Mouse (Mus musculus): ENCODE results near the gene Gpc6.

Gene Gpc6

DNA sequence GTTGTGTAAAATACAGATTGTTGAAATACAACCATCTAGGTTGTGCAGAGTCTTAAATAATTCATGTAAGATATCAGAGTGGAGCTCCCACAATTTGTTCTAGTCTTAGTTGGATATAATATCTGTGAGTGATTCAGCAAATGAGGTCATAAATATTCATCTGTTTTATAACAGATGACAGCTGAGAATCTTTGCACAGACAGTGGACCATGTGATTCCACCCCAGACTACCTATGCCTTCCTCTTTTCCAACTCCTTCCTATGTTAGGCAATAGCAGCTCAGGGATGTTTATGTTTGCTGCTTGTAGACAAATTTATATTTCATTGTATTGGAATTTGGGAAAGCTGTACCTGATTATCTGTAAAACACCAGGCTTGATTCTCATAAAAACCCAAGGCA lies 32.0 kb downstream of the Gpc6 start:
- no peak for DNase-seq

DNA sequence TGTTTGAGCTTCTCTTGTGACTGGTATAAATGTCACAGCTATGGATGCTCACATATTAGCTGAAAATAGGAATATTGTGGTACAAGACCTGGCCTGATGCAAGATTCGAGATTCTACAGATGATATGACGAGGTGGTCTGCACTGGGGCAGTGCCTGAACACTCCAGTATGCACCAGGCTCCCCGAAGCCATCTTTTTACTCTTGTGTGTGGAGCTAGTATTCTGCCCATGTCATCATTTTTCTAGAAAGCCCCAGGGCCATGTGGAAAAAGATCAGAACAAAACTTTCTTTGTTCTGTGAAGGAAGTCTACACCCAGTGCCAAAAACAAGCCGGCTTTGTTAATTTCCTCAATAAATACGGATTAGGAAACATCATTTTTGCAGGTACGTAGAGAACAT lies 39.7 kb downstream of the Gpc6 start:
- no peak for DNase-seq

DNA sequence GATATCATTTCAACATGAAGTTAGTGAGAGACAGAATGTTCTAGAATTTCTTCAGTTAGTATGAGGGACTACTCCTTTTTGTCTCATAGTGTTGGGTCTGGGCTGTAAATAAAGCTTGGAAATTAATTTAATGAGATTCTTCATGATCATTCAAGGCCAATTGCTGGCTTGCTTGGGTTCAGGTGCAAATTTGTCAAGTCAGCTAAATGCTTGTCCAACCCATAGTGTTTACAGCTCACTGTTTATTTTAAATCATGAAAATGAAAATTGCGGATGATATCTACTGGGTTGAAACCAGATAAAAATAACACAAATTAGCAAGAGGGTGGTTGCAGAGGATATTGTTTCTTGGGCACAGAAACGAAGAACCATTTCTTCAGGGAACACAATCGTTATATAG lies 49.6 kb downstream of the Gpc6 start:
- no peak for DNase-seq

DNA sequence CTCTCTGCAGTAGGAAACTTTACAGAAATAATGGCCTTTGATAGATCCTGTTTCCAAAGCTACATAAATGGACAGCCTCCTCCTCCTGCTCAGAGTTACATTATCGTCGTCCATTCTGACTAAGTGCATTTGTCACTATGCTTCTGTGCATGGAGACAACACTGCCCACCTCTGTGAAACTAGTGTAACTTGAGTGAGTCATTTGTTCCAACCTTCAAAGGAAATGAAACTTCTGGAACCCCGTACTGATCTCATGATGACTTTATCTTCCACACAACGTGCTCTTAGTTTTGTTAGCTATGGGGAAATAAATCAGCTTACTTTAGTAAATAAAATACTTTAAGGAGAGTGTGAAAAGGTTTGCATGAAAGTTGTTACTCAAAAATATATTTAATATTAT lies 50.1 kb downstream of the Gpc6 start:
- no peak for DNase-seq

DNA sequence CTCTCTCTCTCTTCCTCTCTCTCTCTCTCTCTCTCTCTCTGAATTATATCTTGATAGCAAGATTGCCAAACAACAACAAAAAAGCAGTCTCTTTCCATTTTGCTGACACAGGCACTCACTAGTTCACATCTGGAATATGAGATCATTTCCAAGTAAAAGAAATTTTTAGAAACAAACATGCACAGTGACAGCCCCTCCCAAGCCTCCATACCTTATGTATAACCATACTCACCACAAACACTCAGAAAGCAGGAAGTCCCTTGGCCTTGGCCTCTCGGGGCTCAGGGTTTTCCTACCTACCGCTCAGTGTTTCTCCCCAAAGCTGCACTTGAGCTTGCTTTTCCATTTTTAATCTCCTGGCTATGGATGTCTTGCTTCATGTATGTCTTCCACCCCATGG lies 52.1 kb downstream of the Gpc6 start:
- DNase-seq, result no peak

DNA sequence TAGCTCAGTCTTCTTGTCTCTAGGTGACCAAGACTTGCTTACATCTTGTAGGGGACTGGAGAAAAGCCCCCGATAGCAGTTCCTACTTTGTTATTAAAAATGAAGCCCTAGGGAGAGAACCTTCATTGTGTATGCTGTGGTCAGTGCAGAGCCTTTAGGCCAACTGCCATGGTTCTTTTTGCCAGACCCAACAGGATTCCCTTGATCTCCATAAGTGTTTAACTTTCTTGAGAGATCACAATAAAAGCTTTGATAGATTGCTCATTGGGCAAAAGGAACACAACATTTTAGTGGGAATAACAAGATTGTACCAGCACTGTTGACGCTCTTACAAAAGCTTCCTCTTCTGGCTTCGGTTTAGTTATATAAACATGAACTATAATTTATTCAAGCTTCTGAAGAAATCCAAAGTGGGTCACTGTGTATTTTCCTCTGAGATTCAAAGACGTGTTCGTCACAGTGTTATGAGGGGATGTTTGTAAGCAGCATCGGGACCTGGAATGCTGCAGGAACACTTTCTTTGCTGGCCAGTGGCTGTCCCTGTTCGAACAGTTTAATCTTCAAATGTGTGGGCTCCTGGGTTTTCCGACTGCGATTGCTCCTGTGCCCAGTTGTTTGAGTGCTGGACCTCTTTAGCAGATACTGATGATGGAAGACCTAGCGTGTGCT lies 54.7 kb downstream of the Gpc6 start:
- DNase-seq, result no peak

DNA sequence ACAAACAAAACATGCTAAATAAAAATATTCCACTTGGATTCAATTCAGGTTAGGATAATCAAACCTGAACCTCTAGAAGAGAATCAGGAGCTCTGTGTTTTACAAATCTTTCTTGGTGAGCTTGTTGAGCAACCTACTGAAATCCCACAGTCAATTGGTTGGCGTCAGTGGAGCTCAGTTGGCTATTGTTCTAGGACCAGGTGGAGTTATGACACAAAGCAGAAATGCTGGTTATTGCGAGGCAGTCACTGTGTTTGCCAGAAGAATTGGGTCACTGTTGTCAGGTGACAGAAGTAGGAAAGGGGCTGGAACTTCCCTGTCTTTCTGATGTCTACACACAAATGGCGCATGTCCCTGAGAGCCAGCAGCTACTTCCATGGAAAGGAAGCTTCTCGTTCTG lies 56.6 kb downstream of the Gpc6 start:
- no peak for DNase-seq

DNA sequence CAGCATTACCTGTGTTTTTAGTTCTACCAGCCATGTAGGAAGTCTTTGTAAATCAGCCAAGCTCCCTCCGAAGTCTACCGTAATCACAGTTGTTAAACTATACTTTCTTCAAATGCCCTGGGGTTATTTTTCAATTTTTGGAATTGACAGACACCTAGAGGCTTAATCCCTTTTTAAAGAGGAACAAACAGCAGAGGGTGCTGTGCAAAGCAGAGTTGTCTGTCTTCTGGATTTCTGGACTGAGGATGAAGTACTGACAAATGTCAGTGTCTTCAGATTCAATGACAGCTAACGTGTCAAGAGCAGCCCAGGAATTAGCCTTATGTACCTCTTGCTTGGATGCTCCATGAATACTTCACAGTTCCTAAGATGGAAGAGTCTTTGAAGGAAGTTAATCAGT lies 62.2 kb downstream of the Gpc6 start:
- no peak for DNase-seq

DNA sequence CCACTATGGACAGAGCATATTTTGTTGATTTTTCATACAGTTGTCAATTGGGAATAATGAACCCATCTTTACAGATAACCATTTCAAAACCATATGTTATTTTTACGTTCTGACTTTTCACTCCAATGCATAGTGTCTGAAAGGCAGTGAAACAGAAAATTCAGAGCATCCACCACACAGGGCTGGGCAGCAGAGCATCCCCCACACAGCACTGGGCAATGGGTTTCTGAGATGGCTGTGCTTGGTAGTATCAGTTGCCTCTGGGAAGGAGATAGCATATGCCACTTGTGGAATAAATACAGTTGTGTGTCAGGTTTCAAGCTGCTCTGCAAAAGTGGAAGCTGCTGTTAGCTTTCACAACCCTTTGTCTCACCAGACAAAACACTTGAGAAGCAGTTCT lies 75.3 kb downstream of the Gpc6 start:
- DNase-seq, result no peak

DNA sequence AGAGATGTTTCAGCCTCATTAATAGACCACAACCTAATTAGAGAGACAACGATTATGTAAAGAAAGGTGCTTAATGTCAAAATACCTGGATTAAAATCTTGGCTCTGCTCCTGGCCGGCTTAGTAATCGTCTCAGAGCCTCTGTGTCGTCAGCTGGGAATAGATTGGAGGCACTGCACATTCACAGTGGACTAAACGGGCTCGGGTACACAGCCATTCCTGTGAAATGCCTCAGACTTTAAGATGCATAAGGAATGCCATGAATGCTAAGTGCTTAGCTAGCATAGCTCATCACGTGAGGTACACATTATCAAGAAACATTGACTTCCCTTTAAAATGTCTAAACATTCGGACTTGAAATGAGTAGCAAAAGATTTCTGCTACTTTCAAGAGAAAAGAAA lies 77.2 kb downstream of the Gpc6 start:
- DNase-seq, result no peak

DNA sequence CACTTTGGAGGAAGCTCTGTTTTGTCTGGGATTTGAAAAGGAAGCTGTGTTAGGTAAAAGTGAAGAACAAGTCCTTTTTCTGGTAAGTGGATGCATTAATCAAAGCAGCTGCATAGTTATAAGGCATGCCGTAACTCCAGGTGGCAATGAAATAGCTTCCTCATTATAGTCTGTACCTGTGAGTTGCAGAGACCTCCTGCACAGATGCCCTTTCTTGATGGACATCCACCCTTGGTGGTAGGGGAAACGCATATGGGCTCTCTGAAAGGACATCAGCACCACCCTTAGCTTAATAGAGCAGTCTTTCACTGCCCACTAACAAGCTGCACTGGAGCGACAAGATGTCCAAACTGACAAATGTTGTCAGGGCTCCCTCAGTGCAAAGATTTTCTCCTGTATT lies 83.7 kb downstream of the Gpc6 start:
- peak; percentile 55 for DNase-seq

DNA sequence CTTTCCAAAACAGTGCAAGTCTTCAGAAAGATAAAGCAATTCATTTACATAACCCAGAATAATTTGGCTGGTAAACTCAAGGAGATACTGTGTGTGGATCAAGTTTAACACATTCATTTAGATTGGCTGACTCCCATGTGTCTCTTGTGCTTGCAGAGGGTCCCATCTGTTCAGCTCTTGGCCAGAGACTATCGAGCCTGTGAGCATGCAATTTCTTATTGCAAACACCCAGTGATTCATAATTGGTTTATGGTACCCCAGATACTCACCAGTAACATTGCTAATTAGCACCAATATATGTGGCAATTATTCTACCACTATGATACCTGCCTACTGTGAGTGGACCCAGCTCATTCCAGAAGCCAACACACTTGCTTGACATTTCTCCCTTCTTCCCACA lies 87.9 kb downstream of the Gpc6 start:
- DNase-seq, result peak; percentile 41

DNA sequence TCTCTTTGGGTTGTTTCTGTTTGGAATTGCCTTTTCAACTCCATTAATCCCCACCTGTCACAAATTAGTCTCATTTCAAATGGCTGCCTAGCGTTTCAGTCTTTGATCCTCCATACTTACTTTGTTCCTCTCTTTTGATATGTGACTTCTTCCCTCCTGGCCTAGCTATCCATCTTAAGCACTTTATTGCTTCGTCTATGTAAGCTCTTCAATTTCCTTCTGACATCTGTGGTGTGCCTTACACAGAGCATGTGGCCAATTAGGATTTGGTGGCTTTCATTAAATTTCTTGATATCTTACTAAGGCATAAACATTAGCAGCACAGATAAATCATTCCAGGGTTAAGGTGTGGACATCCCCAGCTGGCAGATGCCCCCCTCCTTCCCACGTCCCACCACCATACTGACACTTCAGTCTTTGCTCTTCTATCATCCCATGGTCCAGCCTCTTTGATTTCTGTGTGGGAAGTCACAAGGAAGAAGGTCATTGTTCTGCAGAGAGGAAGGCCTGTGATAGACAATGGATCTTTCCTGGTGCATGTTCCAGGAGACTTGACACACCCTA lies 88.5 kb downstream of the Gpc6 start:
- DNase-seq, result peak; percentile 13

DNA sequence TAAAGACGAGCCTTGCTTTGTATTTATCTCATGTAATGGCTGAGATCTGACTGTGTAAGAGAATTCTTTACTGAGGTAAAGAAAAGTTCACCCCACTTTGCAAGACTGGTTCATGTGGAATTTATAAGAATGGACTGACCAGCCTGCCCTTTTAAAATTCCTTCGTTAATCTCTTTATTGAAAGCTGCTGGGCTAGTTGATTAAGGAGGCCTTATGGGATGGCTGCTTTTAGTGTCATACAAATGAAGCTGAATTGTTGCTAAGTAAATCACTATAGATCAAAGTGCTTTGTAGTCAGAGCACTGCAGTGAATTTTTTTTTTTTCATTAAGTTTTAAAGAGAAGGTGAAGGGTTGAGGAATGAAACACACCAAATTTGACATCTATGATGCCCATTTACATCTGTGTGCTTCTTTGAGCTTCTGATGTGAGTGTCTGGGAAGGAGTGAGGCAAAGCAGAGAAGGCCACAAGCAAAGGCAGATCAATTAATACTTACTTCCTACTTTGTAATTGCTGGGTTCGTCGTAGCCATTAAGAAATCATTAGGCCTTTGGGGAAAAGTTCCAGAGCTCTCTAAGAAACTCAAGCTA lies 90.3 kb downstream of the Gpc6 start:
- DNase-seq, result peak; percentile 16

DNA sequence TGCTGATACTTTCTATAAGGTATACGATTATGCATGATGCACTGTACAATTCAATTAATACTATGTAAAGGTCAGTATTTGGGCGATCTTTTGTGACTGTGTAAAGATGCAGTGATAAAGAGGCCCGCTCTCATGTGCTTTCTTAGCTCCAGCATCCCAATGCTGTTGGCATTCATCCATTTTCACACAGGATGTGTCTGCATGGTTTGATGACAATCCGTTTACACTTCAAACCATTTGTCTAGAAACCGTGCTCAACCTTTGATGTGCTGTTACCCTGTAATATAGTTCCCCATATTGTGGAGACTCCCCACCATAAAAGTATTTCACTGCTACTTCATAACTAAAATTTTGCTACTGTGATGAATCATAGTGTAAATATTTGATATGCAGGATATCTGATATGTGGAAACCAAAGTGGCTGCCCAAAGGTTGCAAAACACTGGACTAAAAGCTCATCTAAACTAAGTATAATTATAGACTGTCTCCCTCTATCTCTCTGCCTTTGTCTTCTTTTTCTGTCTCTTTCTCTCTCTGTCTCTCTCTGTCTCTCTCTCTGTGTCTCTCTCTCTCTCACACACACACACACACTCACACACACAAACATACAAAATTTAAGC lies 97.2 kb downstream of the Gpc6 start:
- DNase-seq, result peak; percentile 23

DNA sequence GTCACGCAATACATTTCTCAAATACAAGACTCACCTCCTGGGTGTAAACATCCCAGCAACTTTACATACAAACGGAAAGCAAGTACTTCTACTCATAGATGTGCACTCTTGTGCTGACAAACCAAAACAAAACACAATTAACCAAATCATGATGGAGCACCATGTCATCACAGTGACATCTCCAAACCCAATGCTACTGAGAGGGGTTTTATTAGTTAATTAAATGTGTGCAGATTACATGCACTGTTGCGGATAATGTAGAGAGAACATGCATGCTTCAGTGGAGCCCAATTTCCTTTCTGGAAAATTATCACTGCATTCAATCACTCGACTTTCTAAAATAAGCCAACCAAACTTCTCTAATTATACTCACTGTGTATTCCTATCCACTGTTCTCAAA lies 109.0 kb downstream of the Gpc6 start:
- DNase-seq, result no peak

DNA sequence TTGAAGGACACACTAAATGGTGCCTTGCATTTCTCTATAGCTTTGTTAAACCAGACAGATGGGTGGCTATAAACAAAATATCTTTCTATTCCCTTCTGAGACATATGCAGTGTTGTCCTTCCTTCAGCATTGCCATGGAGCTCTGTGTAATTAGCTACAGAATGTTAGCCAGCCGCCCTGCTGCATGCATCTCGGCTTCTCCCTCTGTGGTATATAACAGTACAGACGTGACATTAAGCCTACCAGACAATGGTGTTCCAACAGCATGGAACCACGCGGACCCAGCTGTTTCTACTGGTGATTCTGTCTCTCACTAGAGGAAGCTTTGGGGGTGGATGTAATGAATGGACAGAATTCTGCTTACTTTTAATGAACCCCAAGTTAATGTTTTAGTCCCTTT lies 115.9 kb downstream of the Gpc6 start:
- no peak for DNase-seq

DNA sequence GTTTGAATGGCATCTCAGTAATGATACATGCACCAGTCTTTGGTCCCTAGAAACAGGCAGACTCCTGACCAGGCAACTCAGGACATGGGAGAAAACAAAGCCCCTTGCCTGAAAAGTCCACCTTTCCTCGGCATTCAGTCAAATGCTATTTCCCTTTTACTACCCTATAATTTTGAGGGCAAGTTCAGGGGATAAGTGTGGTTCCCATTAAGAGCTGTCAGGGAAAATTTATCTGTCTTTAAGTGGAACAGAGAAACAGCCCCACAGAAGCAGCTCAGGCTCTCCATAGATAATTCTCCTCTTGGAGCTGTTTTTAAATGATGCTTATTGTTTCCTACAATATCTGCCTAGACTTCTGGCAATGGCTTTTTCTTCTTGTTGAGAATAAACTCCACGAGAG lies 123.8 kb downstream of the Gpc6 start:
- no peak for DNase-seq

DNA sequence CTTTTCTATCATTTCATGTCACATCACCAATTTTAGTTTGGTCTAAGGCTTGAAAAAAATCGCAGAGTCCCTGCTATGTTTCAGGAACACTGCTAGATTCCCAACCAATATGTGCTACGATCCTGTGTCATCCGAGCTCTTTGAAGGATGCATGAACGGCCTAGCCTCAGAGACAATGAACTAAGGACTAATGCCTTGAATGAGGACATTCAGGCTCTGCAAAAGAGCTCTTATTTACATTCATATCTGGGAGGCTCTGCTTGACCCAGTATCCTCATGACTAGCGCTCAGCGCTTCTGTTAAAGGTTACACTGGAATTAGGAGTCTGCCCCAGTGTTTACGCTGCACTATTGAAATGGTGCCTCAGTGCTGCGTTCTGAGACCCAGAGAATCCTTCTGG lies 125.8 kb downstream of the Gpc6 start:
- DNase-seq, result no peak

DNA sequence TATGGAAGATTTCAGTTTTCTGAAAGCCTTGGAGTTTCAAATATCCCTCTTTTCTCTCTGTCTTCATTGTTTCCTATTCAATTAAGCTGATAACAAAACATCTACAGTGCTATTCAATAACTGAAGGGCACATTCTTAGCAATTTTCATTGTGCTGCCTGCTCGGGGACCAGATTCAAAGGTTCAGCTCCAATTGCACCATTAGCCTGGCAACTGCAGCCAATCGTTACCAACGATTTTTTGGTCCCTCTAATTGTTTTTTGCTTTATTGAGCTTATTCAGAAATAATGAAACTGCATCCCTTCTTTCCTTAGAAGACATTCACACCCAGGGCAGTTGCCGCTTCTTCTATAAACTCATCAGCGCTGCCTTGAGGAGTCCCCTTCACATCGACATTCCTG lies 128.2 kb downstream of the Gpc6 start:
- no peak for DNase-seq

DNA sequence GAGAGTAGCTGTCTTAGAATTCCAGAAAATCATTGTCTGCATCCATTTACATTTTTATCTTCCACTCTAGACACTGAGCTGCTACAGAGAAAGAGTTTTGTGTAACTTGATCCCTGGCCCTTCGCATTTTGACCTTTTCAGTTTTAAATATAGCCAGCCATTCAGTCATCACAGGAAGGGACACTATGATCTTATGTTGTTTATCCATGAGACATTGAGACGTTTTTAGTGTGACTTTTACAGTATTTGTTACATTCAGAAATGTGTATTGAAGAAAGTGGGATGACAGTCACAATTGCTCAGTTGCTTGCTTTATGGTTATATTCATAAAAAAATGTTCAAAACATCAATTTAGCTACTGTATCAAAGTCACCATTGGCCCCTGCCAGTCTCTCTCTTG lies 130.0 kb downstream of the Gpc6 start:
- no peak for DNase-seq

DNA sequence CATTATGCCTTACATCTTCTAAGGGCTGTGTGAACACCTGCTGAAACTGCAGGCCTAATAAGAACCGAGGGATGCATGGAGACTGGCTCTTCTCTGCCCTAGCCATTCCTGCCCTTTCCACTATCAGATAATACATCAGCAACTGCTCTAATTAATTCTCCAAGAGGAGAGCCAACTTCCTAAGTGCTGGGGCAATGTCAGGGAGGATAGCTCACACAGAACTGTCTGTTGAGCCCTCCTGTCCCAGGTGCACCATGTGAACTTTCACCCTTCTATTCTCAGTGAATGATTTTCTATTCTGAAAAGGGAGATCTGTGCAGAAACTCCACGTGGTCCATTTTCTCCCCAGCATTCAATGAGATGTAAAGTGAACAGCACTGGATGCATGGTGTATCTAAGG lies 136.0 kb downstream of the Gpc6 start:
- no peak for DNase-seq

DNA sequence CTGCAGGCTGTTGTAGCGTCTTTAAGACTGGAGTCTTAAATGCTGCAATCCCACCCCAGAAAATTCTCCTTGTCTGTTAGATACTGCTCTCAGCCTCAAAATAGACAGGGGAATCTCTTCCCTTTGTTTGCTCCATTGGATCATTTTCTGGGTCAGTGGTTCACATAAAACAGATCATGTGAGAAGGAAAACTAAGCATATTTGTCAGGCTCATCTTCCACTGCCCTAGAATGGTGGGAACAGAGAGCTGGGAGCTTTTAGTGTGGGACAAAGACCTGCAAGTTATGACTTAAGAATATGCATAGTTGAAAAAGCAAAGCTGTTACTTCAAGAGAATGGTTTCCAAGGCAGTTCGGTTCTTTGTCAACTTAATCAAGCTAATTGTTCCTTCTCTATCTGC lies 136.4 kb downstream of the Gpc6 start:
- no peak for DNase-seq

DNA sequence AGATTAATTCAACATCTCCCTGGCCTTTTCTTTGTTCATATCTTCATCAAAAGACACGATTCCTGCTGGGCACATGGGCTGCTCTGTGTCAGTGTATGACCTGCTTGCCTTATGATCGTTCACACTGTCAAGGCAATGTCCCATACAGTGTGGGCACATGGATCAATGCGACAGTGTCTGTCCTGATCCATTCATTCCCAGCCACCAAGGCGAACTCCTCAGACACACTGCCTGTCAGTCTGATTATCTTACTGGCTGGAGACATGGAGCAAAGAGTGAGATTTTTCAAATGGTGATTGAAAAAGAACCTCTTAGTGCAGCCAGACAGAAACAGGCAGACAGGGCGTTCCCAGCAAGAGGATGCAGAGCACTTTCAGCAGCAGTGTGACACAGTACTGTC lies 143.1 kb downstream of the Gpc6 start:
- DNase-seq, result no peak

Data from heart, adult 11 months (tissue).